Mouse (Mus musculus) lung, adult 2 months (tissue): ENCODE results near the gene Ciao2b. TPM values are rescaled to one million over a fixed set of nuclear protein-coding genes. Genes with fewer than 3 reads are reported as not detected.

Source experiments
- DNase-seq: peaks from one replicate; pipeline ENCODE4 v3.0.0; 2022
- H3K4me1 ChIP-seq: fragments of 200-500 bp; 2 replicates; pipeline ENCODE4 v1.6.1; 2011; ENCODE audit warnings: low read length; ENCODE audit not compliant: control insufficient read depth, insufficient read depth
- H3K4me3 ChIP-seq: fragments of 200-500 bp; replicated peaks from 2 replicates; pipeline ENCODE3; 2011; ENCODE audit warnings: low read depth, mild to moderate bottlenecking, control low read depth, low read length; ENCODE audit errors: extremely low read depth
- CTCF ChIP-seq: fragments of 200-500 bp; IDR thresholded peaks from 2 replicates; pipeline ENCODE4 v1.5.1; 2011; ENCODE audit warnings: mild to moderate bottlenecking, low read length, control low read depth; ENCODE audit not compliant: insufficient read depth
- POLR2A ChIP-seq: fragments of 200-500 bp; IDR thresholded peaks from 2 replicates; pipeline ENCODE4 v1.6.1; 2011; ENCODE audit warnings: low read depth, mild to moderate bottlenecking, control low read depth, low read length, borderline replicate concordance; ENCODE audit errors: extremely low read depth
- WGBS: fragments of 180-500 bp; shearing (Covaris S2); methylation state at CpG from one replicate; pipeline ENCODE4 v1.1.7; 2018; 5-methylcytosine and 5-hydroxymethylcytosine counted together
- polyA plus RNA-seq: library from polyadenylated mRNA; depleted of rRNA; stranded (reverse); fragments of >200 nt; gene quantifications from 2 replicates; pipeline ENCODE4 v1.2.3, GENCODE M21; 2012

Ciao2b gene
- polyA plus RNA-seq, 1 experiment = 35.3 TPM

- DNase-seq = peak; percentile 63
- no peak overlapping the region for H3K4me3 ChIP-seq
- H3K4me1 ChIP-seq = no peaks in the 10 kb centered on the region; the same call in 1 of the 2 replicates
- TF ChIP-seq CTCF (peak; percentile 99), POLR2A (no peak)
- 23% methylated on average over 21 of the region's 21 CpGs for WGBS
These were observed 39.1 kb downstream of the Ciao2b start for GRCm38 (mm10) chr8:104602468-104603244.

GRCm38 (mm10) chr8:104601941-104602371 lies 39.8 kb downstream of the Ciao2b start:
- Histone ChIP-seq H3K4me1 (no peaks in the 10 kb centered on the region; the same call in 1 of the 2 replicates), H3K4me3 (no peak overlapping the region)
- no peak for TF ChIP-seq POLR2A
- no peak for TF ChIP-seq CTCF
- WGBS = 3% methylated on average over 12 of the region's 12 CpGs
- DNase-seq = no peak

GRCm38 (mm10) chr8:104601386-104601785 lies 40.4 kb downstream of the Ciao2b start:
- 38% methylated on average over 7 of the region's 7 CpGs for WGBS
- Histone ChIP-seq H3K4me3 (no peak overlapping the region), H3K4me1 (peaks cover 1% of the 10 kb centered on the region; the same call in 1 of the 2 replicates)
- TF ChIP-seq POLR2A (no peak), CTCF (no peak)
- no peak for DNase-seq

DNA sequence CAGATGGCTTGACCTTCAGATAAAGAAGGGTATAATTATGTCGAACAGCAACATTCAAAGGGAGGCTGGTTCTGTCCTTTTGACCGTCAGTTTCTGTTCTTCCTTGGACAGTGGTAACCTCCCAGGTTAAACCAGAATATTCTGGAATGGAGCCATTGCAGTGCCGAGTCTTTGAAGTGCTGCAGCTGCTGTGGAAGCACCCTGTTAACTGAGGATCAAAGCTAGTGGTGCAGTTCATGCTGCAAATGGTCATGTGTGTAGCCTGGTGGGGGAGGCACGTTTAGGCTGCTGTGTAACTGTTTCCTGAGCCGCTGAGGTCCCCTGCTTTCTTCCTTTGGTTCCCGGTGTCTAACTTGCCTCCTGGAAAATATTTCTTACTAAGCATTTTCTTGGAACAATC lies 43.3 kb downstream of the Ciao2b start:
- DNase-seq = no peak
- Histone ChIP-seq H3K4me3 (no peak overlapping the region), H3K4me1 (peaks cover 3% of the 10 kb centered on the region; the same call in 1 of the 2 replicates)
- no peak for TF ChIP-seq POLR2A
- TF ChIP-seq CTCF = no peak
- WGBS = 44% methylated on average over 6 of the region's 6 CpGs

DNA sequence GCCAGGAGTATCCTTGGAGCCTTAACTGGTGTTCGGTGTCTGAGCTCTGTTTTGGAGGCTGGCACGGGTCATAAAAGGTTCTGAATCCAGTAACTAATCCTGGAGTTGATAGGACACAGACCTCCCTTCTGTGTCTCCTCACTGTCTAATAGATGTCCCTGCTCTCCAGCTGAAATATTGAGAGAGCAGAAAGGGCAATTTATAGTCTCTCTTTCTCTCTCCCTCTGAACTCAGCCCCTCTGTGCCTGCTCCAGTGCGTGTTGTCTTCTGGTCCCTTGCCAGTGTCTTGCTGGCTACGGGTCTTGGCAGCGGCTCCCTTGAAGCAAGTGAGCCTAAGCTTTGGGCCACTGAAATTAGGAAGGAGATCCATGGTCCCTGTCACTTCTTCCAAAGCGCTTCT lies 44.1 kb downstream of the Ciao2b start:
- Histone ChIP-seq H3K4me1 (peaks cover 3% of the 10 kb centered on the region; the same call in 1 of the 2 replicates), H3K4me3 (no peak overlapping the region)
- WGBS = 67% methylated on average over 6 of the region's 6 CpGs
- TF ChIP-seq POLR2A (no peak), CTCF (no peak)
- no peak for DNase-seq

- no peak overlapping the region for H3K4me3 ChIP-seq
- 66% methylated on average over 21 of the region's 21 CpGs for WGBS
- no peak for TF ChIP-seq CTCF
- no peak for DNase-seq
- 0 out of 2 replicates have a peak, but pooled peaks cover 3% of the 10 kb centered on the region for H3K4me1 ChIP-seq
These were observed 45.8 kb downstream of the Ciao2b start for GRCm38 (mm10) chr8:104595773-104596536.

GRCm38 (mm10) chr8:104594611-104595362 lies 47.0 kb downstream of the Ciao2b start:
- Histone ChIP-seq H3K4me1 (0 out of 2 replicates have a peak, but pooled peaks cover 3% of the 10 kb centered on the region), H3K4me3 (no peak overlapping the region)
- TF ChIP-seq POLR2A (no peak), CTCF (no peak)
- WGBS = 92% methylated on average over 19 of the region's 19 CpGs
- DNase-seq = no peak

- no peak for TF ChIP-seq CTCF
- TF ChIP-seq POLR2A = no peak
- H3K4me1 ChIP-seq = 0 out of 2 replicates have a peak, but pooled peaks cover 3% of the 10 kb centered on the region
- DNase-seq = no peak
- 87% methylated on average over 31 of the region's 31 CpGs for WGBS
- H3K4me3 ChIP-seq = no peak overlapping the region
These were observed 48.0 kb downstream of the Ciao2b start for GRCm38 (mm10) chr8:104593536-104594325.
